Mouse (Mus musculus): Measurements from ENCODE around the gene Gm10272.

- no peak for TF ChIP-seq POLR2A (IDR thresholded peaks at IDR 0.05; ENCODE audit: control insufficient read depth, extremely low read depth, insufficient read depth, low read length, poor library complexity)
- no peak for TF ChIP-seq CTCF (IDR thresholded peaks at IDR 0.05; ENCODE audit: borderline replicate concordance, control insufficient read depth, extremely low read depth, insufficient read depth, low read length, poor library complexity)
Measured at GRCm38 (mm10) chr10:77706326-77706725, at the start of gene Gm10272.

All from thymus, adult 2 months (tissue).